Mouse (Mus musculus): ENCODE measurements around the gene Daam1.

- TF ChIP-seq GATA1 (IDR thresholded peaks at IDR 0.05; ENCODE audit: borderline replicate concordance, low read length) = no peak
- TF ChIP-seq FLI1 (IDR thresholded peaks at IDR 0.05; ENCODE audit: low read length) = no peak
Observed at GRCm38 (mm10) chr12:71837576-71837975, 6.7 kb downstream of the Daam1 start.
